Mouse (Mus musculus): ENCODE measurements around the gene Acot4. TPM values are rescaled to one million over a fixed set of nuclear protein-coding genes. Genes with fewer than 3 reads are reported as not detected.
"Not testable (repeated sequence)": the region's sequence is repeated elsewhere in the genome, so short reads cannot be mapped to it uniquely, and the experiment has no call there.

The Acot4 gene
- not detected in 2 replicates for polyA plus RNA-seq (2012)

DNA sequence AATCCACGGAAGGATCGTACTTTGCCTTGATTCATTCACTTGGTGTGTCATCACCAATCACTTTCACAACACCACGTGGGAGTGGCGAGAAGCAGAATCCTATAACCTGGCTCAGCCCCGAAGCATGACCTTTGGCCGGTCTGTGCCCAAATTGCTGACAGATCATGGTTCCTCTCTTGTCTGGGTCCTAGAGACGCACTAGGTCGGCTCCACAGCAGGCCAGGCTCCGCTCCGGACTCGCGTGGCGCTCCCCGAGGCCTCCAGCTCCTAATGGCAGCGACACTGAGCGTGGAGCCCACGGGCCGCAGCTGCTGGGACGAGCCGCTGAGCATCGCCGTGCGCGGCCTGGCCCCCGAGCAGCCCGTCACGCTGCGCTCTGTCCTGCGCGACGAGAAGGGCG is at the start of gene Acot4:
TSS of gene Acot4 (plus strand) at position 139 of the 400 bp plus-strand sequence.
- not testable (repeated sequence) for TF ChIP-seq GATA1 (IDR thresholded peaks at IDR 0.05; ENCODE audit: low read length)

DNA sequence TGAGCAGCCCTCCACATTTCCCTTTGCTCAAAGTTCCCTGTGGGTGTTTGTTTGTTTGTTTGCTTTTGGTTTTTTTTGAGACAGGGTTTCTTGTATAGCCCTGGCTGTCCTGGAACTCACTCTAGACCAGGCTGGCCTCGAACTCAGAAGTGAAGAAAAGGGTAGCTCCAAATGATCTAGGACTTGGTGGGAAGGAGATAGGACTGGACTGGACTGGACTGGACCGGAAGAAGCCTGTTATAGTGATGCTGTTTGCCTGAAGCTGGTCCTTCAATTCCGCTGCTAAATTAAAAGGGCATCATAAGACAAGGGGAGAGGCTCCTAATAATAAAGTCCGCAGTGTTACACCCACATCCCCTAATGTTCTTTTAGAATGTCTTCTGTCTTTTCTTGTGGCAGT is 49.7 kb upstream of the Acot4 start:
- no peak for TF ChIP-seq GATA1 (IDR thresholded peaks at IDR 0.05; ENCODE audit: low read length)

DNA sequence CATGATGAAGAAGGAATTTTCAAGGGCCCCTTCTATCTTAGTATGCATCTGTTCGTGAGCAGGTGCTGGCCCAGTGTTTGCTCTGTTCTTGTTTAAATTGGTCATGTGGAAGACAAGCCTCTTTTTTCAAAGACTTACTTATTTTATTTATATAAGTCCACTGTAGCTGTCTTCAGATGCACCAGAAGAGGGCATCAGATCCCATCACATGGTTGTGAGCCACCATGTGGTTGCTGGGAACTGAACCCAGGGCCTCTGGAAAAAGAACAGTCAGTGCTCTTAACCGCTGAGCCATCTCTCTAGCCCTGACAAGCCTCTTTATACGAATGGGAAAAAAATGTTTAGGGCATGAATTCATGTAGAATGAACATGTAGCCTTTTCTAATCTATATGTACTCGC is 48.8 kb upstream of the Acot4 start:
- TF ChIP-seq GATA1 (IDR thresholded peaks at IDR 0.05; ENCODE audit: low read length): no peak

DNA sequence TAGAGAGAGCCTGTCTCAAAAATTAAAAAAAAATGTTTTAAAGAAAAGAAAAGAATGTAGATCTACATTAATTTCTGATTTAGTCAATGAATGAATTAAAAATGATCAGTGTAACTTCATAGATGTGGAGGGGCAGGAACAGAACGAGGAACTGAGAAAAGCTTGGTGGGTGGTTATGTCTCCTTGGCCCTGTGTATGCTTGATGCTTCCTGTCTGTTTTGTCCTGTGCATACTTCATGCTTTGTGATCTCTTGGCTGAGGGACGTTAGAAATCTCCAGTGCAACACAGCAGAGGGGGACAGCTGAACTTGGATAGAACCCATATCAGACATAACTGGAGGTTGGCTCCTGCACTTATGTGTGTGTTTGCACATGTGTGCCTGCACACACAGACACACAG is 41.0 kb upstream of the Acot4 start:
- TF ChIP-seq GATA1 (IDR thresholded peaks at IDR 0.05; ENCODE audit: low read length): no peak

DNA sequence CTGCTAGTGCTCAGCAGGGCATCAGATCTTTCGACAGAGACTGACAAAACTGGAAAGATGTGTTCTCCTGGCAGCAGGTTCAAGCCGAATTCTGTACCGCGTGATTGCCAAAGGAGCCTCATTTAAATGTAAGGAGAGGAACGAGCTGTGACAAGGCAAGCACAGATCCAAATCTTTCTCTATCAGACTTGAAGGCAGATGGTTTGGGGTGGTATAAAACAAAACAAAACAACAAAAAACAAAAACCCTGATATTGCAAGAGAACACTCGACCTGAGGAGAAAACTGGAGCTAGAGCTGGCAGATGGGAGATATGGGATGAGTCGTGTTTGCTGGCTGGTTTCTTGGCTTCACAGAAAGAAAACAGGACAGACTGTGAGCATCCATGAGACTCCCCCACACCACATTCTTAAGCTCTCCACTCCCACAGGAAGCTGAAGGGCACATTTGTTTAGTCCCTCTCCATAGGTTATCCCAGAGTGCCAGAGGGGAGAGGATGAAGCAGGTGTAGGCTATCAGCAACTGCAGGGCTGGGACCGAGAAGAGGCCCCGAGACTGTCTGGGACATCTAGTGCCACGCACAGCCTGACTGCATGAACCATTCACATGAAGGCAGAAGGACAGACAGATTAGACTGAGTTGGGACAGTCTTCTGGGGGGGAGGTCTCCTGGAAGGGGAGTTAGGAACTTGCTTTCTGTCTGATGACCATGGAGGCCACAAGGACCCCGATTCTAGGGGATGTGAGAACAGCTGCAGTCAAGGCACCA is 39.7 kb upstream of the Acot4 start:
- TF ChIP-seq GATA1 (IDR thresholded peaks at IDR 0.05; ENCODE audit: low read length): no peak

DNA sequence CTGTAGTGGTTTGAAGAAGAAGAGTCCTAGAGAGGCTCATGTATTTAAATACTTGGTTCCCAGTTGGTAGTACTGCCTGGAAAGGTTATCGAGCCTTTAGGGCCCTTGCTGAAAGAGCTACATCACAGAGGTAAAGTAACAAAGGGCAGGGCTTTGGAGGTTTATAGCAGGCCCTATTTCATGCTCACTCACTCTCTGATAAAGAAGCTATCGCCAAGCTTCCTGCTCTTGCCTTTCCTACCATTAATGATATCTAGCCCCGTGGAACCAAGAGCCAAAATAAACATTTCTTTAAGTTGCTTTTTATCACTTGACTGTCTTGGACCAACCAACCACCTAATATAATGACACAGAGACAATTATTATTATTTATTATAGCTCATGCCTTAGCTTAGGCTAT is 37.8 kb upstream of the Acot4 start:
- TF ChIP-seq GATA1 (IDR thresholded peaks at IDR 0.05; ENCODE audit: low read length): no peak

DNA sequence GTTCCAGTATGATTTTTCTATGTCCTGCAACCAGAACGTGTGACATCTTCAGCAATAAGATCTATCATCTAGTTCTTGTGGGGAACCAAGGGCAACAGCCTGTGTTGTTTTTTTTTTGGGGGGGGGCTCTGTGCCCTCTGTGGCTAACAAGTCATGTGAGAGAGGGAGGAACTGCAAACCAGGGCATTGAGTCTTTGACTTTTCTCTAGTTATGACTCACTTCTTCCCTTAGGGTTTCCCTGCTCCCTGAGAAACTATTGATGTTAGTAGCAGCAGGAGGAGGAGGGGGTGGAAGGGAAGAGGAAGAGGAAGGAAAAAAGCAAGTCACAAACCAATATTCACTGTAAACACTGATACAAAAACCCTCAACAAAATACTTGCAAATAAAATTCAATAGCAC is 34.3 kb upstream of the Acot4 start:
- TF ChIP-seq GATA1 (IDR thresholded peaks at IDR 0.05; ENCODE audit: low read length): no peak

DNA sequence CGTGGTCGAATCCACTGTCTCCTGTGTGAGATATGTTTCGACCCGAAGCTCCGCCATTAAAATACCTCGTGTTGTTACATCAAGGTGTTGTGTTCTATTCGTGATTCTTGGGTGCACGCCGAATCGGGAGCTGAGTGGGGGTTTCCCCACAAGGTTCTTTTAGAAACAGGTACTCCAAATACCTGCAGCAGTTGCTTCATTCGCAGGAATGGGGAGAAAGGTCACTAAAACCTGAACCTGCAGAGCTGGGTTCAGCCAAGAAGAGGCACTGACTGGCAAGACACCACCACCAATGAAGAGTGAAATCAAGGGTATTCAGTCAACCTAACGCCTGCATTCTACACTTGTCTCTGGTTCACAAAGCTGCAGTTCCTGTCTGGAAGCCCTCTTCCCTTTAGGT is 29.9 kb upstream of the Acot4 start:
- TF ChIP-seq GATA1 (IDR thresholded peaks at IDR 0.05; ENCODE audit: low read length): no peak

DNA sequence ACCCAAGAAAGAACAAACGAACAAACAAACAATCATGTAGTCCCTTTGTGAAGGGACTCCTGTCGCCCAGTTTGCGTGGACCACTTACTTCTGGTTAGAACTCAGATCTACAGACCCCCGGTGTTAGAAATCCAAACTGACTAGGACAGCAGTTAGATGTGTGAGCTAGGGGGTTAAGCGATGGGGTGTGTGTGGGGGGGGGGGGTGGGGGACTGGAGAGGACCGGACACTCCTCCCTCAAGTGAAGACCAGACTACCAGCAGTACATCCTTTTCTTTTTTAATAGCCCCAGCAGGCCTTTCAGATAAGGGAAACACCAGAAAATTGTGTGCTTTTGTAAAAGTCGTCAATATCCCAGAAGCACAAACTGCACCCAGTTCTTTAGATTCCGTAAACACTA is 29.4 kb upstream of the Acot4 start:
- TF ChIP-seq GATA1 (IDR thresholded peaks at IDR 0.05; ENCODE audit: low read length): no peak

DNA sequence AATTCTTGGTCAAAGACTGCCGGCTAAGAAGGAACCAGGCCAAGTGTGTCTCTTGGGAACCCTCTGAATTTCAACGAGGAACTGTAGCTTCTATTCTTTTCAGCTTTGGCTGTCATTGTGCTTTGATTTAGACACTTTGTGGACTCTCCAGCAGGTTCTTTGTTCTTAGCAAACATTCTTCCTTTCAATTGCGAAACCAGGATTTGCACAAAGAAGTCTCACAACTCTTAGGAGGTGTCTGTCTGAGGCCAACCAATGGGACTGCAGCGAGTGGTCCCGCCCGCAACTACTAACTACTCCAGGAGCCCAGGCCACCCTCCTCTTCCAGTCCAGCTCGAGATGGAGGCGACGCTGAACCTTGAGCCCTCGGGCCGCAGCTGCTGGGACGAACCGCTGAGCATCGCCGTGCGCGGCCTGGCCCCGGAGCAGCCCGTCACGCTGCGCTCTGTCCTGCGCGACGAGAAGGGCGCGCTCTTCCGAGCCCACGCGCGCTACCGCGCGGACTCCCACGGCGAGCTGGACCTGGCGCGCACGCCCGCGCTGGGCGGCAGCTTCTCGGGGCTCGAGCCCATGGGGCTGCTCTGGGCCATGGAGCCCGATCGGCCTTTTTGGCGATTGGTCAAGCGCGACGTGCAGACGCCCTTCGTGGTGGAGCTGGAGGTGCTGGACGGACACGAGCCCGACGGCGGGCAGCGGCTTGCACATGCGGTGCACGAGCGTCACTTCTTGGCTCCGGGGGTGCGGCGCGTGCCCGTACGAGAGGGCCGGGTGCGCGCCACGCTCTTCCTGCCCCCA is 28.8 kb upstream of the Acot4 start, which contains the start of gene Acot1:
TSS of gene Acot1 (plus strand) at position 320 of the 795 bp plus-strand sequence.
- not testable (repeated sequence) for TF ChIP-seq GATA1 (IDR thresholded peaks at IDR 0.05; ENCODE audit: low read length)

DNA sequence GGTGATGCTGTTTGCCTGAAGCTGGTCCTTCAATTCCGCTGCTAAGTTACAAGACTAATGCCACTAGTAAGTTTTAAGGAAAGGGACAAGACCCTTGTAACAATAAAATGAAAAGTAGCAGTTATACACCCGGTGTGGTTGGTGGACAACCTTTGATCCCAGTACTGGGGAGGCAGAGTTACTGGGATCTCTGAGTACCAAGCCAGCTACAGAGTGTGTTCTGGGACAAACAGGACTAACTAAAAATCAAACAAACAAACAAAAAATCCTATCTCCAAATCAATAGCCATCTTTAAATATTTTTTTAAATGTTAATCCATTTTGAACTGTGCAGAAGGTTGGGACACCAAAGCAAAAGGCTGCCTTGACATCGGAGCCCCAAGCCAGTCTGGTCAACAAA is 28.0 kb upstream of the Acot4 start:
- TF ChIP-seq GATA1 (IDR thresholded peaks at IDR 0.05; ENCODE audit: low read length): no peak

DNA sequence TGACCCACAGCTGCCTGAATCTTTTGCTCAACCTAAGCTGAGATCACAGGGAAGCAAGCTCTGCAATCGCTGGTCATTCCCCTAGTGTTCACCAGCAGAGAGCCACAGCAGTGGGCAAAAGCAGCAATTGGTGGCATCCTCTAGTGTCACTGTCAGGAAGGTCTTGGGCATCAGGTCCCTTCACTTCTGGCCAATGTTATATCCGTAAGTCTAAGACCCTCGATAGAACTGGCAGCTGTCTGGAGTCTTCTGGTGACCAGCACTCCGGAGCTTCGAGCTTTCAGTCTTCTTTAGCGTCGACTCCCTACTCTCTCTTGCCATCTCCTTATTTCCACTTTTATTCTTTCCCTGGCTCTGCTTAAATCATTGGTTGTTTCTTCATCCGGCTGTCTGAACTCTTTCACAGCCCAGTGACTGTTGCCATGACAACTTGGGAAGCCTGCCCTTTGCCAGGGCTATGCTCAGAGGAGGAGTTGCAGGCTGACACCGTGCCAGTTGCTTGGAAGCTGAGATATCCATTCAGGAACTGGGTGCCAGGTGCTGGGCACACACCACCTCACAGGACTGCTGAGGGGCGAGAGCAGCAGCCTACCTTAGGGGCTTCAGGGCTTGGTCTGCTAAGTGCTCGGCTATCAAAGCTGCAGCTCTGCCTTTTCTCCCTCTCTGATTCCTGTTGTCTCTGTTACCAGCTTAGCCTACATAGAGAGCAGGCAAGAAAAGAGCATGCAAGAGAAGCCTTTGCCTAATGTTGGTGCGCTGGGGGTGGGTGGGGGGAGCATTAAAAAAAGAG is 26.7 kb upstream of the Acot4 start:
- no peak for TF ChIP-seq GATA1 (IDR thresholded peaks at IDR 0.05; ENCODE audit: low read length)

DNA sequence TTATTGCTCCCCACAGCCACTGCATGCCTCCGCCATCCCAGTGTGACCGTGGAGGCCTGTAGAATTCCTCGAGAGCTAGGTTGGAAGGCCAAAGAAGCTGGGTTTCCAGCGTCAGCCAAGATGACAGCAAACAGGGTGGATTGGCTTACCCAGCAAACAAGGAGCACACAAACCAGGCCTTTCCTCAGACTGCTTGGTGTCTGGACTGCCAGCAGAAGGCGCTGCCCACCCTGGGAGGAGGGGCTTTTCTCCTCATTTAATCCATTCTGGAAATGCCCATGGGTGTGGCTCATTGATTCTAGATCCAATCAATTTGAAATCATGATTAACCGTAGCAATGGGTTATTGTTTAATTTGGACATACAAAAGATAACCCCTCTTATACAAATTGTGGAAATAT is 25.0 kb upstream of the Acot4 start:
- TF ChIP-seq GATA1 (IDR thresholded peaks at IDR 0.05; ENCODE audit: low read length): no peak

DNA sequence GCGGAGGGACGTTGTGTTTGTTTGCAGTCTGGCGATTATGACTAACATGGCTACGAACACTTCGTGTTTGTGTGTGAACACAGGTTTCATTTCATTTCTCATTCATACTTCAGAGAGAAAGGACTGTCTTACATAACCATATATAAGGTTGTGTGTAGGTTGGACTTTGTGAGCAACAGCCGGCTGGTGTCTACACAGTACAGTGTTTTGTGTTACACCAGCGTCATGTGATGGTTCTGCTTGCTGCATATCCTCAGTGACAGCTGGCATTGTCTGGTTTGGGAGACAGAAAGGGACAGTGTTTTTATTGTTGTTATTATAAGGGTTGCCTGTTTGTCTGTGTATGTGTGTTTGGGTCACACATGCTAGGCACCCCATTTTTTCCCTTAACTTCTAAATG is 24.5 kb upstream of the Acot4 start:
- TF ChIP-seq GATA1 (IDR thresholded peaks at IDR 0.05; ENCODE audit: low read length): no peak

DNA sequence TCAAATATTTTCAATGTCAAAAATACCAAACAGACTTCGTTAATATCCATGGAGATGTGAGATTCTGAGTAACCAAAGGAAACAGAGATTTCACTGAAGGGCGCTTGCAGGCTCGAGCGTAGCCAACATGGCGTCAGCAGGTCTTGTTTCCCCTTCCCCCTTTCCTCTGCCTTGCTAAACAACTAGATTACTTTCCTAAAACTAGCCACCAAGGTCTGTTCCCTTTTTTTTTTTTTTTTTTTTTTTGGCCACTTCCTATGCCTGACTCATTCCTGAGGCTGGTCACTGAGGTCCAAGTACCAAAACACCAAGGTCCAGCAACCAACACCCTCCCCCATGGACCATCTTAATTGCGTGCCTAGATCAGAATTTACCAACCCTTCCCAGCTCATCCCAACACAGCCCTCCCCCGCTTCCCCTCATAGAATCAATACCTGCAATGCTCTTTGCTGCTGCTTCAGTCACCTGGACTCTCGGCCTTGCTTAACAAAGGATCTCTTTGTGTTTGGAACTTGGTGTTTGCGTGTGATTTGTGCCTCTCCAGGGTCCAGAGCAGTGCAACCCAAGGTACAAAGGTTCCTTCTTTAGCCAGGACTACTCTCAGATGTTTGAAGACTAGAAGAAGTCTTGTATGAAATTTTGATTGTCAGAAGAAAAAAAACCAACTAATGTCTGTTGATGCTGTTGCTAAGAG is 15.0 kb upstream of the Acot4 start:
- no peak for TF ChIP-seq GATA1 (IDR thresholded peaks at IDR 0.05; ENCODE audit: low read length)

Data from G1E-ER4 (cell line).